Mouse (Mus musculus): ENCODE results near the gene Rnf227.
A peak's percentile ranks its signal among the peaks of the same experiment; 100 is the strongest.

DNA sequence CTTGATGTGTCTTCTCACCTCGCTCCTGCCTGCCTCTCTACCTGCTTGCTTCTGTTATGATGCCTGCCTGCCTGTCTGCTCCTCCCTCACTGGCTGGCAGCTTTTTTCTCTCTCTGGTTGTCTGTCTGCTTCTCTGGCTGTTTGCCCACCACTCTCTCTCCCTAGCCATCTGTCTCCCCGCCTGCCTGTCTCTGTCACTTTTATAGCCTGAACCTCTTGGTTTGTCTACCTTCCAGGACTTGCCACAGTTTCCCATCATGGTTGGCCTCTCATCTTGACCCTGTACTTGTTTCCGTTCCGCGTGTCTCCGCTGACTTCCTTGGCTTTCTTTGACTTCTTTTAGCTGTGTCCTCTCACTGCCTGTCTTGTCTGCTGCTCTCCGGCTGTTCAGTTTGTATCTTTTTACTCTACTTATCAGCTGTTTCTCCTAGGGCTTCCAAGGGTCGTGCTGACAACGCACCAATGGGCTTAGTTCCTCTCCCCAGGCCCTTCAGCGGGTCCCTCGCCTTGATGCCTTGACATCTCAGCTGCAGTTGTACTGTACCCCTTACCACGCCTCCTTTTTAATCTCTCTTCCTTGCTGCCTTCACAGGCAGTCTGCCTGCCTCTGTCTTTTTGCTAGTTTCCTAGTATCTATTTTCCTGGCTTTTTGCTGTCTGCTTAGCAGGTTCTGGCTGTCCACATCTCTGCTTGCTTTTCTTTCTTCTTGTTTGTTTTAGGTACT is 32.0 kb downstream of the Rnf227 start:
- TF ChIP-seq CEBPB (IDR thresholded peaks at IDR 0.05; ENCODE audit: insufficient read depth, poor library complexity, severe bottlenecking) (no peak), USF1 (IDR thresholded peaks at IDR 0.05; ENCODE audit: low read depth) (no peak), POLR2A (IDR thresholded peaks at IDR 0.05; ENCODE audit: insufficient read length, low read depth) (no peak), E2F4 (IDR thresholded peaks at IDR 0.05; ENCODE audit: insufficient read depth) (no peak), MYOD1 (IDR thresholded peaks at IDR 0.05; ENCODE audit: control insufficient read depth in 1 of 3, insufficient read length in 2 of 3, low read depth in 2 of 3) (peak in 2 of 3 experiments; percentile 9 to 40), TCF3 (IDR thresholded peaks at IDR 0.05; ENCODE audit: insufficient read length, low read depth) (no peak)

Measured in myocyte (in vitro differentiated cells).